Mouse (Mus musculus) MEL (cell line): Measurements from ENCODE around the gene Lcn6.

Source experiments
- CTCF ChIP-seq, 3 experiments: IDR thresholded peaks in 2 of 3; conservative IDR thresholded peaks in 1 of 3; 2 replicates each; pipeline ENCODE4 v1.5.1; 2011 to 2012; ENCODE audit warnings: low read length in 3 of 3, low read depth in 2 of 3, mild to moderate bottlenecking in 2 of 3, improper control_type of control experiment in 1 of 3, inconsistent platforms in 1 of 3, mixed read lengths in 1 of 3, moderate library complexity in 1 of 3; ENCODE audit not compliant: control insufficient read depth in 1 of 3, insufficient read depth in 1 of 3, poor library complexity in 1 of 3, severe bottlenecking in 1 of 3
- GATA1 ChIP-seq: IDR thresholded peaks from 2 replicates; pipeline ENCODE4 v1.6.1; 2011; ENCODE audit warnings: low read depth, low read length, improper control_type of control experiment
- MYC ChIP-seq: IDR thresholded peaks from 2 replicates; pipeline ENCODE4 v1.6.1; 2011; ENCODE audit warnings: low read depth, mild to moderate bottlenecking, low read length, improper control_type of control experiment, moderate library complexity
- TBP ChIP-seq: IDR thresholded peaks from 2 replicates; pipeline ENCODE4 v1.8.0; 2011; ENCODE audit warnings: low read depth, low read length, improper control_type of control experiment

DNA sequence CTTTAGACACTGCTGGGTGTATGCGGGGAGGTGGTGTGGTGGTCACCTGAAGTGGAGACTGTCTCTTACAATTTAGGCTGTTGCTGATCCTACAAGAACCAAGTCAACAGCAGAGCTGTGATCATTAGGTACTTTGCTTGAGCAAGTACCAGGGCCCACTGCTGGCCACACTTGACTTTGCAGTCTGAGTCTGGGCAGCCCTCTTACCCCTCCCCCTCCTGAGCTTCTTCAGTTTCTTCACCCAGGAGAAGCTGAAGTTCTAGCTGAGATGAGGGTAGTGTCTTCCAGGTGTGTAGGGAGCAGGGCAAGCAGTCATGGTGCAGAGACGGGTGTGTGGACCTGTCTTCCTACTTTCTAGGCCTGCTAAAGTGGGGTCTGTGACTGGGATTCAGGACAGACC lies 31.5 kb downstream of the Lcn6 start:
- no peak for TF ChIP-seq CTCF (IDR thresholded peaks at IDR 0.05 in 2 of 3, conservative IDR thresholded peaks at IDR 0.05 in 1 of 3; ENCODE audit: control insufficient read depth in 1 of 3, insufficient read depth in 1 of 3, low read depth in 2 of 3, low read length in 3 of 3, poor library complexity in 1 of 3, severe bottlenecking in 1 of 3)
- no peak for TF ChIP-seq MYC
- no peak for TF ChIP-seq TBP
- no peak for TF ChIP-seq GATA1
